Mouse (Mus musculus) midbrain, embryonic 14.5 days (tissue): ENCODE results near the gene Selenof. TPM values are rescaled to one million over a fixed set of nuclear protein-coding genes. Genes with fewer than 3 reads are reported as not detected.

Experiments used
- ATAC-seq: fragments of 200-750 bp; cut with Nextera tagmentation; 2 replicates; pipeline ENCODE4 v1.8.0; 2017; ENCODE audit warnings: moderate number of reproducible peaks, moderate library complexity; ENCODE audit not compliant: low FRiP score, low TSS enrichment
- DNase-seq: peaks from one replicate; pipeline ENCODE4 v3.0.0-alpha.2; 2015
- H3K27ac ChIP-seq: fragments of 300-500 bp; sonication (generic); replicated peaks from 2 replicates; pipeline ENCODE4 v1.5.1; 2014; ENCODE audit warnings: mild to moderate bottlenecking, low read depth, low read length, moderate library complexity
- H3K27me3 ChIP-seq: fragments of 300-500 bp; sonication (generic); 2 replicates; pipeline ENCODE4 v1.6.1; 2014; ENCODE audit warnings: low read length, control low read depth, mixed read lengths; ENCODE audit not compliant: control insufficient read depth, insufficient read depth
- H3K36me3 ChIP-seq: fragments of 300-500 bp; sonication (generic); 2 replicates; pipeline ENCODE4 v1.6.1; 2014; ENCODE audit warnings: low read length, control low read depth; ENCODE audit not compliant: control insufficient read depth, insufficient read depth
- H3K4me1 ChIP-seq: fragments of 300-500 bp; sonication (generic); 2 replicates; pipeline ENCODE4 v1.6.1; 2014; ENCODE audit warnings: mild to moderate bottlenecking, antibody characterized with exemption, low read length, control low read depth; ENCODE audit not compliant: control insufficient read depth, insufficient read depth
- H3K4me2 ChIP-seq: fragments of 300-500 bp; sonication (generic); 2 replicates; pipeline ENCODE4 v1.6.1; 2014; ENCODE audit warnings: mild to moderate bottlenecking, low read length, moderate library complexity
- H3K4me3 ChIP-seq: fragments of 300-500 bp; sonication (generic); replicated peaks from 2 replicates; pipeline ENCODE4 v1.5.1; 2014; ENCODE audit warnings: low read depth, low read length
- H3K9ac ChIP-seq: fragments of 300-500 bp; sonication (generic); replicated peaks from 2 replicates; pipeline ENCODE4 v1.6.1; 2014; ENCODE audit warnings: mild to moderate bottlenecking, low read length, moderate library complexity
- H3K9me3 ChIP-seq: fragments of 300-500 bp; sonication (generic); 2 replicates; pipeline ENCODE4 v1.6.1; 2016; ENCODE audit warnings: low read length, control low read depth, mixed read lengths; ENCODE audit not compliant: control insufficient read depth
- WGBS: fragments of 180-500 bp; shearing (Covaris S2); extraction: QIAGEN DNeasy Blood & Tissue Kit; methylation state at CpG from one replicate; pipeline ENCODE4 v1.1.7; 2014; 5-methylcytosine and 5-hydroxymethylcytosine counted together
- polyA plus RNA-seq: library from polyadenylated mRNA; unstranded; fragments of >200 nt; fragmentation: Nextera tagmentation; extraction: Ambion mirVana; gene quantifications from 2 replicates; pipeline ENCODE4 v1.2.1, GENCODE M21; 2014

Gene Selenof
- polyA plus RNA-seq, 1 experiment from 2014 or later = 453 TPM

GRCm38 (mm10) chr3:144570816-144571487 is 848 bp downstream of the Selenof start:
- Histone ChIP-seq H3K9me3 (no peaks in the 10 kb centered on the region), H3K9ac (peak overlapping the region; percentile 89), H3K4me1 (peaks cover 30% of the 10 kb centered on the region), H3K27ac (peak overlapping the region; percentile 93), H3K4me3 (peak overlapping the region; percentile 85), H3K36me3 (peaks cover 14% of the 10 kb centered on the region), H3K4me2 (peak overlapping the region; percentile 68), H3K27me3 (no peaks in the 10 kb centered on the region)
- DNase-seq = no peak
- under 1% methylated on average over 25 of the region's 25 CpGs for WGBS
- no peak for ATAC-seq

- H3K4me3 ChIP-seq = no peak overlapping the region
- H3K9me3 ChIP-seq = no peaks in the 10 kb centered on the region
- H3K27me3 ChIP-seq = no peaks in the 10 kb centered on the region
- no peak overlapping the region for H3K4me2 ChIP-seq
- no peak overlapping the region for H3K9ac ChIP-seq
- H3K27ac ChIP-seq = no peak overlapping the region
- H3K36me3 ChIP-seq = peaks cover 28% of the 10 kb centered on the region
- H3K4me1 ChIP-seq = peaks cover 13% of the 10 kb centered on the region
- 97% methylated on average over 7 of the region's 7 CpGs for WGBS
- ATAC-seq (no peak), DNase-seq (no peak)
Observed at GRCm38 (mm10) chr3:144574256-144574655, 4.2 kb downstream of the Selenof start.

- Histone ChIP-seq H3K27ac (no peak overlapping the region), H3K9me3 (no peaks in the 10 kb centered on the region), H3K9ac (no peak overlapping the region), H3K36me3 (peaks cover 46% of the 10 kb centered on the region), H3K4me3 (no peak overlapping the region), H3K27me3 (no peaks in the 10 kb centered on the region), H3K4me2 (no peak overlapping the region), H3K4me1 (no peaks in the 10 kb centered on the region)
- DNase-seq (no peak), ATAC-seq (no peak)
- 91% methylated on average over 10 of the region's 10 CpGs for WGBS
Observed at GRCm38 (mm10) chr3:144577366-144578340, 7.5 kb downstream of the Selenof start.

- 96% methylated on average over 4 of the region's 4 CpGs for WGBS
- no peaks in the 10 kb centered on the region for H3K27me3 ChIP-seq
- H3K4me1 ChIP-seq = no peaks in the 10 kb centered on the region
- no peak overlapping the region for H3K9ac ChIP-seq
- no peak overlapping the region for H3K4me2 ChIP-seq
- H3K9me3 ChIP-seq = no peaks in the 10 kb centered on the region
- H3K27ac ChIP-seq = no peak overlapping the region
- H3K4me3 ChIP-seq = no peak overlapping the region
- DNase-seq (no peak), ATAC-seq (no peak)
- peaks cover 43% of the 10 kb centered on the region for H3K36me3 ChIP-seq
Observed at GRCm38 (mm10) chr3:144578921-144579320, 8.8 kb downstream of the Selenof start.

DNA sequence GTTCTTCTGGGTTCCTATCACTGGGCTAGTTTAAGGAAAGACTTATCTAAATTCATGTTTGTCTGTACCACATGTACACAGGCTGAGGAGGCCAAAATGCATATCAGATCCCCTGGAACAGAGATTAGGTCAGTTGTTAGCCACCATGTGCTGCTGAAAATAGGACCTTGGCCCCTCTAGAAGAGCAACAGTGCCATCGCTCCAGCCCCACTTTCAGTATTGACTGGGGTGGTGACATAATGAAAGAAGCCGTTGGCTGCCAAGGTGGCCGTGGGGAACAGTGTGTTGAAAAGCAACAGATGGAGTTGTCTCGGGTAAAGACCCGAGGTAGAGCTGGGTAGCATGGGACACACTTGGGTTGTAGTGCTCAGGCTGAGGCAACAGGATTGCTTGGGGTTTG is 9.7 kb downstream of the Selenof start:
- no peak for DNase-seq
- Histone ChIP-seq H3K4me1 (no peaks in the 10 kb centered on the region), H3K27me3 (no peaks in the 10 kb centered on the region), H3K9ac (no peak overlapping the region), H3K4me3 (no peak overlapping the region), H3K9me3 (no peaks in the 10 kb centered on the region), H3K27ac (no peak overlapping the region), H3K4me2 (no peak overlapping the region), H3K36me3 (peaks cover 35% of the 10 kb centered on the region)
- ATAC-seq = no peak
- 88% methylated on average over 5 of the region's 5 CpGs for WGBS

DNA sequence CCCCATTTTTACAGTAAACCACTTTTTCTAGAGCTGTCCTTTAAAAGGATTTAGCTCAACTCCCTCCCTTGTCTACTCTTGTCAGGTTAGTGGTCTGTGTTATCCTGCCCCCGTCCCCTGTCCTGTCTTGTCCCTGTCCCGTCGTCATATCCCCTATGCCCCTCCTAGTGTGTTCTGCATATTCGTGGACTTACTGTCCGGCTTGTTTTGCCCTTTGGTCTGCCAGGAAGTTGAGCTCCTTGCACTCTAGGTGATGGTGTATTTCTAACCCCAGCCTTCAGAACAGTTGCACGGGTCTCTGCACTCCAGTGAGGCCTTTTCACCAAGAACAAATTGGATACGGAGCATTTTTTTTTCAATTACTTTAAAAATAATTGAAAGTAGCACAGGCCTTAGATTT is 10.2 kb downstream of the Selenof start:
- Histone ChIP-seq H3K4me3 (no peak overlapping the region), H3K36me3 (peaks cover 35% of the 10 kb centered on the region), H3K4me1 (no peaks in the 10 kb centered on the region), H3K9ac (no peak overlapping the region), H3K27ac (no peak overlapping the region), H3K4me2 (no peak overlapping the region), H3K9me3 (no peaks in the 10 kb centered on the region), H3K27me3 (no peaks in the 10 kb centered on the region)
- ATAC-seq (no peak), DNase-seq (no peak)
- 91% methylated on average over 7 of the region's 7 CpGs for WGBS

DNA sequence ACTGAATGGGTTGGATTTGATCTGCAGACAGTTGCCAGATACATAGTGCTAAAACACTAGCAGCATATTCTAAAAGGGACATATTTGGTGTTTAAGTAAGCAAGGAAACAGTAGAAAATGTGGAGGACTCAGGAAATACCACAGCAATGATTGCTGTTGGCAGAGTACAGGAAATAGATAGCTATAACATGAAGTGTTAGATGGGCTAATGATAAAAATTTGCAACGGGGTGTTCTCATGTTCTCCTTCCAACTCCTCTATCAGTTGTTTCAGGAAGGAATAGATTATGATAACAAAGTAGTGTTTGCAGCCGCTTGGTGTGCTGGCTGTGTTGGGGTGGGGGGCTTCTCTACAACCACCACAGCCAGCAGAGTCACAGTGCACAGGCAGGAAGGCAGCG is 11.7 kb downstream of the Selenof start:
- WGBS = 98% methylated on average over 3 of the region's 3 CpGs
- no peaks in the 10 kb centered on the region for H3K4me1 ChIP-seq
- H3K9ac ChIP-seq = no peak overlapping the region
- peaks cover 41% of the 10 kb centered on the region for H3K36me3 ChIP-seq
- ATAC-seq = no peak
- no peaks in the 10 kb centered on the region for H3K9me3 ChIP-seq
- H3K27me3 ChIP-seq = no peaks in the 10 kb centered on the region
- H3K4me2 ChIP-seq = no peak overlapping the region
- H3K4me3 ChIP-seq = no peak overlapping the region
- no peak for DNase-seq
- H3K27ac ChIP-seq = no peak overlapping the region

- Histone ChIP-seq H3K4me2 (no peak overlapping the region), H3K27me3 (no peaks in the 10 kb centered on the region), H3K9ac (no peak overlapping the region), H3K4me1 (no peaks in the 10 kb centered on the region), H3K9me3 (no peaks in the 10 kb centered on the region), H3K4me3 (no peak overlapping the region), H3K36me3 (peaks cover 44% of the 10 kb centered on the region), H3K27ac (no peak overlapping the region)
- DNase-seq (no peak), ATAC-seq (no peak)
- WGBS = 96% methylated on average over 4 of the region's 4 CpGs
Observed at GRCm38 (mm10) chr3:144582306-144582705, 12.2 kb downstream of the Selenof start.
